Mouse (Mus musculus): Measurements from ENCODE around the gene Lyve1. TPM values are rescaled to one million over a fixed set of nuclear protein-coding genes. Genes with fewer than 3 reads are reported as not detected.
A peak's percentile ranks its signal among the peaks of the same experiment; 100 is the strongest.

Lyve1 gene
- polyA plus RNA-seq, 1 experiment from 2014 or later = 9.1 TPM

DNA sequence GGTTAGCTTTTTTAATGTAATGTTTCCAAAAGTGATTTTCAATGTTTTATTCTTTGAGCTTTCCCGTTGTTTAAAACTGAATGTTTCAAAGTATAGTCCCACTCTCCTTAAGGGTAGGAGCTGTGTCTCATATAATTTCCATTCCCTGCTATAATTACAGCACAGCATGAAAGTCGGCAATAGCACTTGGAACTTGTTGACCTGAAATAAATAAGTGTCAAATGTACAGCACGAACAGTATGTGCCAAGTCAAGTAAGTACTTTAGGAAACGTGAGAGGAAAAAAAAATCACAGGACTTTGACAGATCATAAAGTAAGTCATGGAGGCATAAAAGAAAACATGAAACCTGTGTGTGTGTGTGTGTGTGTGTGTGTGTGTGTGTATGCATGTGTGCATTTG, 41.0 kb downstream of the Lyve1 start:
- Histone ChIP-seq H3K9ac (no peak overlapping the region), H3K4me1 (peaks cover 29% of the 10 kb centered on the region), H3K4me3 (replicated peaks) (no peak overlapping the region), H3K9me3 (replicated peaks) (no peaks in the 10 kb centered on the region), H3K27ac (peak overlapping the region; percentile 20; the same call in 1 of the 2 replicates), H3K27me3 (no peaks in the 10 kb centered on the region), H3K4me2 (no peak overlapping the region), H3K36me3 (peaks cover 50% of the 10 kb centered on the region)
- WGBS = 32% methylated on average over 4 of the region's 4 CpGs
- ATAC-seq (replicated peaks; ENCODE audit: low FRiP score) = no peak

DNA sequence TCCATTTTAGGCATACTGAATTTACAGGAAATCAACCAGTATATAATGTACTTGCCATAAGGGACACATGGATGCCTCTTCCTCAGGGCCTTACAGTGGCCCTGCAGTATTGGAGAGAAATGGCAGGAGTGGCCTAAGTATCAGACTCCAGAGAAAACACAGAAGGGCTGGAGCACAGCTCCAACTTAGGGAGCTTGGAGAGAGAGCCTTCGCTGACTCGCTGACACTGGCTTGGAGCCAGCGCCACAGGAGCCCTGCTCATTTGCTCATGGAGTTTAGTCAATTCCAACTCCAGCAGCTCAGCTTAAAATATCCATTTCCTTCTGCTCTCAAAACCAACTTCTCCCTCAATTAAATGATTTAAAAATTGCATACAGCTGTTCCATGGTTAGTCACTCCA, 41.4 kb downstream of the Lyve1 start:
- H3K4me3 ChIP-seq (replicated peaks) = no peak overlapping the region
- H3K4me2 ChIP-seq = no peak overlapping the region
- H3K27ac ChIP-seq = peak overlapping the region; percentile 70; the same call in 1 of the 2 replicates
- no peak overlapping the region for H3K9ac ChIP-seq
- no peak for ATAC-seq (replicated peaks; ENCODE audit: low FRiP score)
- peaks cover 29% of the 10 kb centered on the region for H3K4me1 ChIP-seq
- WGBS = 27% methylated on average over 3 of the region's 3 CpGs
- H3K36me3 ChIP-seq = peaks cover 48% of the 10 kb centered on the region
- H3K27me3 ChIP-seq = no peaks in the 10 kb centered on the region
- no peaks in the 10 kb centered on the region for H3K9me3 ChIP-seq (replicated peaks)

DNA sequence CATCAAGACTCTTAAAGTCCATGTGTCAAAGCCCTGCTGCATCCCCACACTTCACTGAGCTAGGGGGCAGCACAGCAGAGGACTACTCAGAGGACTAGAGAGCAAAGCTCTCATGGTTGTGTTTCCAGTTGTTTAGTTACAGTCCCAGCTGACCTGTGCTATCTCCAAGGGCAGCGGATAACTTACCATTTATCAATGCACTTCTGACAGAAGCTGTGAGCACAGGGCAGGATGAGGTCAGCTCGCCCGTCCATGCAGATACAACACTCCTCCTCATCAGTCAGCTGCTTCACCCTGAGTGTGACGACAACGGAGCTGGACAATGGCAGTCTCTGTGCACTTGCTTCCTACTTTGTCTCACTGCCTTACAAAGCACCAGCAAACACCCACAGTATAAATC, 42.0 kb downstream of the Lyve1 start:
- Histone ChIP-seq H3K4me2 (no peak overlapping the region), H3K4me1 (peaks cover 29% of the 10 kb centered on the region), H3K4me3 (replicated peaks) (no peak overlapping the region), H3K9me3 (replicated peaks) (no peaks in the 10 kb centered on the region), H3K36me3 (peaks cover 42% of the 10 kb centered on the region), H3K27me3 (no peaks in the 10 kb centered on the region), H3K27ac (0 out of 2 replicates have a peak overlapping the region, but pooled peaks have one; percentile 70), H3K9ac (no peak overlapping the region)
- 19% methylated on average over 5 of the region's 5 CpGs for WGBS
- ATAC-seq (replicated peaks; ENCODE audit: low FRiP score) = no peak; the same call in 1 of the 2 replicates

DNA sequence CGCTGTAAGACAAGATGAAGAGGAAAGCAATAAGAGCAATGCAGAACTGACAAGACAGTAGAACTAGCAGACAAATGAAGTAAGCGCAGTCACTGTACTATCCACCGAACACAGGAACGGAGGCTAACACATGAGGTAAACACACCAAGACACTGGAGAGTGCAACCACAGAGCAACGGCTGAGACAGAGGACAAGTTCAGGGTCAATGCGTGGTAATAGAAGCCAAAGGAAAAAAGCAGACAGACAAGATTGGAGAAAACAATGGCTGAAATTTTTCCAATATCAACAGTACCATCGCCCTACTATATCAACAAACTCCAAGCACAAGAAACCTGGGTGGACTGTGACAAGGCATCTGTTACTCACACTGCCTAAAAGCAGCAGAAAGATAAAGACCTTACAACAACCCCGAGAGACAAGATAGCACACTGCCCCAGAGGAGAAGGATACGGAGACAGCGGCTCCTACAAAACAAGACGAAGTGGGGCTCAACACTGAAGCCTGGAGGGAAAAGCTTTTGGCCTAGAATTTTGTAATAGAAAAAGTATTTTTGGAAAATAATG, 44.2 kb downstream of the Lyve1 start:
- Histone ChIP-seq H3K4me1 (peaks cover 29% of the 10 kb centered on the region), H3K4me3 (replicated peaks) (no peak overlapping the region), H3K27ac (no peak overlapping the region), H3K36me3 (peaks cover 26% of the 10 kb centered on the region), H3K4me2 (no peak overlapping the region), H3K27me3 (no peaks in the 10 kb centered on the region), H3K9me3 (replicated peaks) (no peaks in the 10 kb centered on the region), H3K9ac (no peak overlapping the region)
- ATAC-seq (replicated peaks; ENCODE audit: low FRiP score) = no peak
- 77% methylated on average over 11 of the region's 11 CpGs for WGBS

DNA sequence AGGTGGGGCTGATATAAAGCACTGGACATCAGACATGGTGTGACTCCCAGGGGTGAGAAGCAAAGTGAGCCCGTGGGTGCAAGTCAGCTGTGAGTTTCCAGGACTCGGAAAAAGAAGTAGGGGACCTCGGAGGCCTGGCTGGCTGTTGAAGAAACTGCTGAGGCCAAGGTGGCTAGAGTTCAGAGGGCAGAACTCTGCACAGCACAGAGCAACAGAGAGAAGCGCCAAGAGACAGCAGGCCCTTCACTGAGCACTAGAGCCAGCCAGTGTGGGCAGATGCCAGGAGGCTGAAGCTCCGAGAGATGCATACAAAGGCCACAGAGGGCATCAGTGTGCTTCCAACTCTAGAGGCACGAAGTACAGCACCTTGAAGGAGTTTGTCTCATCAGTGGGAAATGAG, 44.8 kb downstream of the Lyve1 start:
- no peak overlapping the region for H3K4me3 ChIP-seq (replicated peaks)
- H3K9me3 ChIP-seq (replicated peaks) = no peaks in the 10 kb centered on the region
- H3K4me1 ChIP-seq = peaks cover 23% of the 10 kb centered on the region
- H3K36me3 ChIP-seq = peaks cover 21% of the 10 kb centered on the region
- H3K27ac ChIP-seq = no peak overlapping the region
- H3K9ac ChIP-seq = no peak overlapping the region
- no peaks in the 10 kb centered on the region for H3K27me3 ChIP-seq
- no peak overlapping the region for H3K4me2 ChIP-seq
- ATAC-seq (replicated peaks; ENCODE audit: low FRiP score) = no peak
- WGBS = 69% methylated on average over 6 of the region's 6 CpGs

DNA sequence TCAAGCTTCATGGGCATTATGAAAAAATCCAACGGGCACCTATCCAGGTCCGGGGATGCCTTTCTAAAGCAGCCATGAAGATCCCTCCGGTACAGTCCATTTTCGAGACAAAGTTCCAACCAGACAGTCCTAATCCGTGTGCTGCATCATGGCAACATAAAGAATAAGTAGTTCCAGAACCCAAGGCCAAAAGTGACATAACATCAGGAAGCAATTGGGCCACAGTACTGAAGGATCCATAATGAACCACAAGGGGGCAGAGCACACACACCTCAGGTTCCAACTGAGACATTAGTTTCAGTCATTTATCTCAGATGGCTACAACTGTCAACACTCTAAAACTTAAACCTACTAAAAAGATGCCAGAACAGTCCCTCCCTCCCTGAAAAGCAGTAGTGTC, 47.0 kb downstream of the Lyve1 start:
- H3K4me2 ChIP-seq = no peak overlapping the region
- H3K27me3 ChIP-seq = no peaks in the 10 kb centered on the region
- peaks cover 9% of the 10 kb centered on the region for H3K4me1 ChIP-seq
- no peaks in the 10 kb centered on the region for H3K9me3 ChIP-seq (replicated peaks)
- WGBS = 67% methylated on average over 5 of the region's 5 CpGs
- peaks cover 28% of the 10 kb centered on the region; the same call in 1 of the 2 replicates for H3K36me3 ChIP-seq
- no peak overlapping the region for H3K9ac ChIP-seq
- H3K4me3 ChIP-seq (replicated peaks) = no peak overlapping the region
- peak; percentile 52; the same call in 1 of the 2 replicates for ATAC-seq (replicated peaks; ENCODE audit: low FRiP score)
- H3K27ac ChIP-seq = no peak overlapping the region

DNA sequence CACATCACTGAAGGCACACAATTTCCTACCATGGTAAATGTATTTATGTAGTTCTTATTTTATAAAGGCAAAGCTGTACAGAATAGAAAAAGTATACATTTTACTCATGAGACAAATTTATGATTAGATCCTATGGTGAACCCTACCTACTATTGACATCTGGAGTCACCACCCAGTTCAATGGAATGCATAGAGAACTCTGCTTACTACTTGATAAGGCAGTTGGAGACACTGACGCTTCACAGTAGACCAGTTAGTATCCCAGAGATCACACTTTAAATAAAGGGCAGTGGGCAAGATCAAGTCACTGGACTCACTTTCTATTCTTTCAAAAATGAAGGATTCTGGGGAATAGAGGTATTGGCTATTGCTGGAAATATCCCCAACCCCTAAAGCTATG, 49.1 kb downstream of the Lyve1 start:
- H3K4me1 ChIP-seq = 0 out of 2 replicates have a peak, but pooled peaks cover 5% of the 10 kb centered on the region
- no peak overlapping the region for H3K9ac ChIP-seq
- no peak overlapping the region for H3K27ac ChIP-seq
- no peak for ATAC-seq (replicated peaks; ENCODE audit: low FRiP score)
- peaks cover 28% of the 10 kb centered on the region; the same call in 1 of the 2 replicates for H3K36me3 ChIP-seq
- H3K27me3 ChIP-seq = no peaks in the 10 kb centered on the region
- WGBS = 83% methylated on average over 1 of the region's 1 CpGs
- no peak overlapping the region for H3K4me2 ChIP-seq
- H3K4me3 ChIP-seq (replicated peaks) = no peak overlapping the region
- H3K9me3 ChIP-seq (replicated peaks) = no peaks in the 10 kb centered on the region

DNA sequence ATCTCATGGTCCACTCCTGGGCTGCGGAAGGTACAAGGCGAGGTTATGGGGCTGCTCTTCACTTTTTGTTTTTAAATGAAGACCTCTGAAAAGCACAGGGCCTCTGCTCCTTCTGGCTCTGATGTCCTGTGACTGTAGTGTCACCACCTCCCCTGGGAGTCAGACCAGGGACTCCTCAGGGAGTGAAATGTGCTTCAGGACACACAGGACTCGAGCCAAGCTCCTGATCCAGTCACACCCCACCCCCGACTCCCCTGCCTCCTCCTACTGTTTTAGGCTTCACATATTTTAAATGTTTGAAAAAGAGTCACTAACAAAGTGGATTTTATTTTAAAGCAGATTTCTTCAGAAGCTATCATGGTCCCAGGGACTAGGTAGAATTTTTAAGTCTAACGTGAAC, 51.5 kb downstream of the Lyve1 start:
- Histone ChIP-seq H3K9me3 (replicated peaks) (no peaks in the 10 kb centered on the region), H3K4me3 (replicated peaks) (no peak overlapping the region), H3K4me1 (no peaks in the 10 kb centered on the region), H3K9ac (no peak overlapping the region), H3K27me3 (no peaks in the 10 kb centered on the region), H3K27ac (no peak overlapping the region), H3K4me2 (no peak overlapping the region), H3K36me3 (peaks cover 26% of the 10 kb centered on the region; the same call in 1 of the 2 replicates)
- no peak for ATAC-seq (replicated peaks; ENCODE audit: low FRiP score)
- 83% methylated on average over 5 of the region's 5 CpGs for WGBS

DNA sequence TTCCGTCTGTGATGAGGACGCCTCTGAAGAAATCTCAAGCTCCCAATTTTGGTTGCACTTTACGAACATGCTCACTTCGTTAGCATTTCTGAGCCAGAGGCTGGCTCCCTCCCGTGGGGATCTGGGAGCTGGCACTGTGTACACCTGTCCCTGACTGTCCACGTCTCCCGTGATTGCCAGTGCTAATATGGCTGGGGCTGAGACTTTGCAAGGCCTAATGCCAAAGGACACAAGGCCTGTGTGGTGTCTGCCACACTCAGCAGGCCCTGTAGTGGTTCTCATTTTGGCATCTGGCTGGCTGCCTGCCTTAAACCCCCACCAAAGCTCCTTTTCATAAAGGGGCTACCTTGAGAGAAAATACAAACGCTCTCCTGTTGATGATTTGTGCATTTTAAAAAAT, 52.0 kb downstream of the Lyve1 start:
- ATAC-seq (replicated peaks; ENCODE audit: low FRiP score) = no peak
- no peaks in the 10 kb centered on the region for H3K9me3 ChIP-seq (replicated peaks)
- H3K9ac ChIP-seq = no peak overlapping the region
- 89% methylated on average over 8 of the region's 8 CpGs for WGBS
- H3K4me2 ChIP-seq = no peak overlapping the region
- peaks cover 26% of the 10 kb centered on the region; the same call in 1 of the 2 replicates for H3K36me3 ChIP-seq
- no peak overlapping the region for H3K27ac ChIP-seq
- H3K4me1 ChIP-seq = no peaks in the 10 kb centered on the region
- H3K4me3 ChIP-seq (replicated peaks) = no peak overlapping the region
- no peaks in the 10 kb centered on the region for H3K27me3 ChIP-seq

DNA sequence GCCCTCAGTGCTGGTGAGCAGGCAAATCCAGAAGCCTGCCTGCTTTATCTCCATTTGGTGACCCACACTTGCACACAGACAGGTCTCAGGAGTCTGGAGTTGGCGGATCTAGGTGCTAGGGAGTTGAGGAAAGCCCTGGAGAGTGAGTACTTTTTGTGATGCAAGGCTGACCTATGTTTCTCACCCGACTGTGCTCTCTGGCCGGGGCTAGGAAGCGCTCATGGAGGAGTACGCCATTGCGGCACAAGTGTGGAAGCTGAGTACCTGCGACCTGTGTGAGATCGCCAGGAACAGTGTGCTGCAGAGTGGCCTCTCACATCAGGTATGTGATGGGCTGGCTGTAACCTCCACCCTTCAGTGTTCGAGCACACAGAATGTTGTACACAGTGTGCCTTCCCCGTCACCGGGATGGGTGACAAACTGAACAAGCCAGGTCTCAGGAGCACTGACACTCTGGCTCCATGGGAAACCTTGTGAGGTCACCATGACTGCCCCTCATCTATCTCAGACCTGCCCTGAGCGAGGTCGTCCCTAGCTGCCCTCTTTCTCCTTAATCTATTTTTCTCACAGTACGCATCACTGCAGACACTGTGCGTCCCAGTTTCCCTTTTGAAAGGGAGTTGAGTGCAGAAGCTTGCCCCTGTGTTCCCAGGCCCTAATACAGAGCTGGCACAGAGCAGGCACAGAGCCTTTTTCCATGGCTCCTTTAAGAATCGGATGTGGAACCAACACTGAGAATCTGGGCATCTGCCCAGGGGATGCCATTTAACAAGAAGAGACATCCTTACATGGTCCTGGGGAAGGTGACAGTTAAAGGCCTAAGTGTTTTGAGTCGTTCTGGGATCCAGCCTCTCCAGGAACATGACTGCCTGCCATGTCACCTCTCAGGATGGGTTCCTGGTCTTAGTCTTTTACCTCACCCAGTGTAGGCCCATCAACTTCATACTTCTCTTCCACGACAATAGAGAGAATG, 53.2 kb downstream of the Lyve1 start:
- Histone ChIP-seq H3K27me3 (no peaks in the 10 kb centered on the region), H3K4me1 (no peaks in the 10 kb centered on the region), H3K9ac (no peak overlapping the region), H3K9me3 (replicated peaks) (no peaks in the 10 kb centered on the region), H3K36me3 (peaks cover 26% of the 10 kb centered on the region; the same call in 1 of the 2 replicates), H3K4me3 (replicated peaks) (no peak overlapping the region), H3K27ac (no peak overlapping the region), H3K4me2 (no peak overlapping the region)
- 88% methylated on average over 18 of the region's 18 CpGs for WGBS
- ATAC-seq (replicated peaks; ENCODE audit: low FRiP score) = no peak

DNA sequence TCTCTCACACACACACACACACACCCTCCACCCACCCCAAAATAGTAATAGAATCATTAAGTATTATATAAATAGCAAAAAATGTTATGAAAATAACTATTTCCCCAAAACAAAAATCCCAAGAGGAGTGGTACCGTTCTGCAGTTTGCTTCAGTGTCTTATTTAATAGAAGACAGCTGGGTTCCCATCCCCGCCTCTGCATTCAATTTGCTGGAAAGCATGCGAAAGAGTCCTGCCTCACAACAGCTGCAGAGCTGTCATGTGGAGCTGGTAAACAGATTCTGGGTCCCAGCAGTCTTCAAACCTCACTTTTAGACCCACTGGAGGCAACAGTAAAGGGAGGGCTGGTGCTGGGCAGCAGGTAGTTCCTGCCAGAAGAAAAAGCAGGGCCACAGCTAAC, 54.1 kb downstream of the Lyve1 start:
- Histone ChIP-seq H3K9me3 (replicated peaks) (no peaks in the 10 kb centered on the region), H3K9ac (no peak overlapping the region), H3K36me3 (peaks cover 20% of the 10 kb centered on the region; the same call in 1 of the 2 replicates), H3K4me3 (replicated peaks) (no peak overlapping the region), H3K27ac (no peak overlapping the region), H3K4me1 (no peaks in the 10 kb centered on the region), H3K4me2 (no peak overlapping the region), H3K27me3 (no peaks in the 10 kb centered on the region)
- 61% methylated on average over 3 of the region's 3 CpGs for WGBS
- no peak for ATAC-seq (replicated peaks; ENCODE audit: low FRiP score)

DNA sequence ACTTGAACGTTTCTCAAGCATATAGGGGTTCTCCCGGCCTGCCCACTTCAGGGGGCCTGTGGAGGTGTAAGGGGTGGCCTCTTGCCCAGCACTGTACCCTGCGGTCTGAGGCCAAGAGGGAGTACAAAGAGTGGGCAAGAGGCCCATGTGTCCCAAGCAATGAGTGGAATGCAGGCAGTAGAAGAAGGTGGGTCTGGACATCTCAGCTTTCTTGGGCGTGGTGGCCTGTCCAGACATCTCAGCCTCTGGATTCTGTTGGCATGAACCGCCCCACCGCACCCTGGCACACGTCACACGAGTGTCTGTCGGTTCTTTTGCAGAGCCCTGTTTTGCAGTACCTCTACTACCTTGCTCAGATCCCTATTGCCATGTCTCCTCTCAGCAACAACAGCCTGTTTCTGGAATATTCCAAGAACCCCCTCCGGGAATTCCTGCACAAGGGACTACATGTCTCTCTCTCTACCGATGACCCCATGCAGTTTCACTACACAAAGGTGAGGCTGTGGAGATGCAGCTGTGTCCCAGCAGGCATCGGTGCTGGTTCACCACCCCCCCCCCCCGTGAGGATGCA, 55.5 kb downstream of the Lyve1 start:
- H3K4me1 ChIP-seq = no peaks in the 10 kb centered on the region
- peaks cover 14% of the 10 kb centered on the region; the same call in 1 of the 2 replicates for H3K36me3 ChIP-seq
- no peak overlapping the region for H3K9ac ChIP-seq
- no peak for ATAC-seq (replicated peaks; ENCODE audit: low FRiP score)
- 88% methylated on average over 13 of the region's 13 CpGs for whole genome bisulfite sequencing
- H3K27ac ChIP-seq = no peak overlapping the region
- no peaks in the 10 kb centered on the region for H3K27me3 ChIP-seq
- H3K4me2 ChIP-seq = no peak overlapping the region
- H3K9me3 ChIP-seq (replicated peaks) = no peaks in the 10 kb centered on the region
- H3K4me3 ChIP-seq (replicated peaks) = no peak overlapping the region
